Mouse (Mus musculus): ENCODE data around the gene Olfr45.
"Not testable (repeated sequence)": the region's sequence is repeated elsewhere in the genome, so short reads cannot be mapped to it uniquely, and the experiment has no call there.

Olfr45 gene

DNA sequence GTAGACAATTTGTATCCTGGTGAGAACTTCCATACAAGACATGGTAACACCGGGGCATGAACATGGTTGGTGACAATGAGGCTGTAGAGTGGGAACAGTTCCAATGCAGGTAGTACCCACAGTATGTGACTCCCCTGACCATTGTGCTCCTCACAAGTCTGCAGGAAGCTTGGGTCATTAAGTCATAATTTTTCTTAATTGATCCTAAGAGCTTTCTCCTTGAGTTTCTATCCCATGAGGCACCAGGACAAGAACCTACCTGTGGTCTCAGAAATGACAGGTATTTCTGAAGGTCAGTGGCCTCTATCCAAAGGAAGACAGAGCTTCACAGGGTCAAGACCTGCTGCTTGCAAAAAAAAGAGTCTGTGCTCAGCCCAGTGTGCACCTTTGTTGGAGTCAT lies at the start of gene Olfr45:
Gene Olfr45, plus strand, starts transcription at position 301 of the 400 bp plus-strand sequence.
- no peak for DNase-seq (ENCODE audit: low spot score in 2 of 2)

- no peak for DNase-seq (ENCODE audit: low spot score in 2 of 2)
Measured at GRCm38 (mm10) chr7:140646152-140646551, 35.6 kb upstream of the Olfr45 start, which contains the start of gene Olfr53. Gene Olfr53, plus strand, starts transcription at chr7:140646452.

GRCm38 (mm10) chr7:140659630-140660029 lies 22.1 kb upstream of the Olfr45 start, which contains the start of gene Olfr539:
Gene Olfr539, plus strand, starts transcription at chr7:140659930.
- DNase-seq (ENCODE audit: low spot score in 2 of 2): no peak

DNA sequence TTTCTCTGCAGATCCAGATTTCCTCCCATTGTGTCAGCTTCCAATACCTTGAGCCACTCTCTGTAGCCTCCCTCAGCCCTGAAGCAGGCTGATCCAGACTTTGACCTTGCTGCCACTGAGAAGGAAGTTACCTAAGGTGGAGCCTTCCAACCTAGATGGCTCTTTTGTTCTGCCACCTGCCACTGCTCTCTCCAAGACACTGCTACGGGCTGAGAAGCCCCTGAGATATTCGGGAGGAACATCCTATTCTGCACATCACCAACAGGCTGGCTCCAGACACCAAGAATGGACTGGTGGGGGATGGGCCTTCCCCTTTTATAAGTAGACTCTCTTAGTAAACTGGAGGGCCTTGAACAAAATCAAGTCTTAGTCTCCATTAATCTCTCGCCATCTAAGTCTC lies 11.1 kb upstream of the Olfr45 start:
- DNase-seq (ENCODE audit: low spot score in 2 of 2): not testable (repeated sequence)

DNA sequence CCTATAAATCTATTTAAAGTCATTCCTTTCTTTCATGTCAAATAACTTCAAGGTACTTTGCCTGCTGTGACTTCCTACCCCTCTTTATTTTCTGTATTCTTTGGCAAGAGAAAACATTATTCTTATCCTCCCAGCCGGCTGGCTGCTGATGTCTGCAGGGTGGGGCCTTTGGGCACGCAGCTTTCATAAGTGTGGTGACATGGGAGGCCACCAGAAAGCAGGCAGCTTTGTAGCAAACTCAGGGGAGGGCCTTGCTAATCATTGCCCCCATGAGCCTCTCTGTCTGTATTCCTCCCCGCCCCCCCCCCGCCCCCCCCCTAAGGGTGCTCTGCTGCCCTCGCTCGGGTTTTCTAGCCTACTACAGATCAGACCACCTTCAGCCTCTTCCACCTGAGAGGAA lies 5.9 kb upstream of the Olfr45 start:
- DNase-seq (ENCODE audit: low spot score in 2 of 2): no peak

DNA sequence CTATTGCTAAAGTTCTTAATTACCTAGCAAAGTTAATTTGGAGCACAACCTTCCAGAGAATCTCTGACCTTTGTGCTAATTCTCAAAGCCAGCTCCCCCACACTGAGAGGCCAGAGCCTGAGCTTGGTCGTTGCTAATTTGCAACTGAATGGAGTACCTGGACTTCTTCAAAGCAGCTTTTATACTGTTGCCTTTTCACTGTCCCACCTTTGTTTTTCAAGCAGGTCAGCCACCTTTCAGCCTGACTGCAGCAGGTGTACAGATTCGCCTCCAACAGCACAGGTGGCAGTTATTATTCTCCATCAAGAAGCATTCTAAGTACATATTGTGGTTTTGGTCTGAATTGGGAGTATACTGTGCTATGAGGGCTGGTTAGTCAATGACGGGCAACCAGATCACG lies 2.2 kb upstream of the Olfr45 start:
- DNase-seq (ENCODE audit: low spot score in 2 of 2): not testable (repeated sequence)

DNA sequence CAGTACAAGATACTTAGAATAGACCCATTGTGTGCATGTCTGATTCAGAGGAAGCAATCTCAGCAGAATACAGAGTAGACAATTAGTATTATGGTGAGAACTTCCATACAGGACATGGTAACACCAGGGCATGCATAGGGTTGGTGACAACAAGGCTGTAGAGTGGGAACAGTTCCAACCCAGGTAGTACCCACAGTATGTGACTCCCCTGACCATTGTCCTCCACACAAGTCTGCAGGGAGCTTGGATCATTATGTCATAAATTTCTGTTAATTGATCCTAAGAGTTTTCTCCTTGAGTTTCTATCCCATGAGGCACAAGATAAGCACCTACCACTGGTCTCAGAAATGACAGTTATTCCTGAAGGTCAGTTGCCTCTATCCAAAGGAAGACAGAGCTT lies 15.2 kb downstream of the Olfr45 start, which contains the start of gene Olfr541:
Gene Olfr541, plus strand, starts transcription at position 301 of the 400 bp plus-strand sequence.
- no peak for DNase-seq (ENCODE audit: low spot score in 2 of 2)

- no peak for DNase-seq (ENCODE audit: low spot score in 2 of 2)
Measured at GRCm38 (mm10) chr7:140706348-140706747, 24.6 kb downstream of the Olfr45 start.

DNA sequence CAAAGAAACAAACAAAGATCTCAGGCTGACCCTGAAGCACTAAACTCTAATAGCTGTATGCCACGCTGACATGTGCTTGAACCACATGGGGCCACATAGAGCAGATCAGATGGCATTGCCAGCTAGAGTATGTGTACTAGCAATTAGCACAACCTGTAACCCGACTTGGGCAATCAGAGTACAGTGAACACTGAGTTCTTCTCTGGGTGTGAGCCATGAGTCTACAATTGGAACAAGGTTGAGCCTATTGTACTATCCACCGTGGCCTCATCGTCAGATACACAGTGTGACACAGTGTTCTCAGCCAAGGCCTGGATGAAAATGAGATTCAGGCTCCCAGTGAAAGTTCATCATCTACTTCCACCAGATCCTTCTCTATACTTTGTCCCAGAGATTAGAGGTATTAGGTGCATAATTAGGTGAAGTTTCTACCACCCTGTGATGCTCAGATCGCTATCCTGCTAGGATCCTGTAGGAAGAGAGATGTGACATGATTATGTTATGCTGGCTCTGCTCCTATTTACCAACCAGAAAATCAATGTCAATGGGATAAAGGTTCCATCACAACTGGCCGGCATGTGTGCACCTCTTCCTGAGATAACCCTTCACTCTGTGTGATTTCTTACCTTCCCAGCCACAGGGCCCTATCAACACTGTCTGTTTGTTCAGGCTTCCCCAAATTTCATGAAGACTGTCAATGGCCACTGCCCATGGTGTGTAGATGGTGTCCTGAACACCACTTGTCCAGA lies 26.0 kb downstream of the Olfr45 start:
- DNase-seq (ENCODE audit: low spot score in 2 of 2): no peak

- DNase-seq (ENCODE audit: low spot score in 2 of 2): no peak
Measured at GRCm38 (mm10) chr7:140717155-140718055, 35.7 kb downstream of the Olfr45 start.

GRCm38 (mm10) chr7:140721095-140721494 lies 39.3 kb downstream of the Olfr45 start:
- DNase-seq (ENCODE audit: low spot score in 2 of 2): no peak

GRCm38 (mm10) chr7:140725558-140725957 lies 43.8 kb downstream of the Olfr45 start:
- no peak for DNase-seq (ENCODE audit: low spot score in 2 of 2)

- DNase-seq (ENCODE audit: low spot score in 2 of 2): peak in 1 of 2 experiments; percentile 27
Measured at GRCm38 (mm10) chr7:140733162-140733561, 51.4 kb downstream of the Olfr45 start.
